Mouse (Mus musculus): Measurements from ENCODE around the gene 1700069L16Rik. TPM values are rescaled to one million over a fixed set of nuclear protein-coding genes. Genes with fewer than 3 reads are reported as not detected.

Gene 1700069L16Rik
- total RNA-seq, 1 experiment from 2014 or later = not detected

- no peak for DNase-seq
Measured at GRCm38 (mm10) chr5:113734376-113734775, 9.8 kb upstream of the 1700069L16Rik start.

DNA sequence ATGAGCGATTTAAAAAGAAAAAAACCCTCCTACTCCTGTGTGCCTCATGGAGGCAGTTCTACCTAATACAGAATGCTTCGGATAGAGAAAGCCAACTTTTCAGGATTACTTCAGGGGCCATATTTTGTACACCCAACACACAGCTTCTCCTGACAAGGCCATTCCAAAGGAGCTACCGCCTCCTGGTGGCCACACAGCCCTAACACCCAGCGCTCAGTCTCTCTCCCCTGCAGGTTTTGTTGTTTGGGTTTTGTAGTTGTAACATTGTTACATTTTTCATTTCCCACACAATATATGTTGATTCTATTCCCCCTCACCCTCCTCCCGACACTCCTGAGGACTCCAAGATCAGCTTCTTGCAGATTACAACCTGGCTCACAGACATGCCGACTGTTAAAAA, 7.6 kb upstream of the 1700069L16Rik start:
- DNase-seq = peak; percentile 78

GRCm38 (mm10) chr5:113731174-113731573, 6.6 kb upstream of the 1700069L16Rik start:
- no peak for DNase-seq

- DNase-seq = no peak
Measured at GRCm38 (mm10) chr5:113730641-113731121, 6.1 kb upstream of the 1700069L16Rik start.

DNA sequence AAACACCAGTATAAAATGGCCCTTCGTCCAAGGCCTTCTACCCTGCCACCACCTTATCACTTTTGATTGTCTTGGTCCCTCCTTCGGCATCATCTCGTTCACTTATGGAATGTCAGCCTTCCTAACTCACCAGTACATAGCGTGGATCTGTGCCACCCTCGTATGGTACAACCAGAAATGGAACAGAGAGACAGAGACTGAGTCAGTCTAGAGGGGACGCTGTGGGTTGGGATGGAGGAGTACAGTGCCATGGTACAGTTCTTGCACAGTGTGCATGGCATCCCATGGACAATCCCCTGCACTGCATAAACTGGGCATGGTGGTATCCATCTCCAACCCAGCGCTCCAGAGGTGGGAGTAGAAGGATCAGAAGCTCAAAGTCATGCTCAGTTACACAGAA, 4.1 kb upstream of the 1700069L16Rik start:
- DNase-seq = no peak

DNA sequence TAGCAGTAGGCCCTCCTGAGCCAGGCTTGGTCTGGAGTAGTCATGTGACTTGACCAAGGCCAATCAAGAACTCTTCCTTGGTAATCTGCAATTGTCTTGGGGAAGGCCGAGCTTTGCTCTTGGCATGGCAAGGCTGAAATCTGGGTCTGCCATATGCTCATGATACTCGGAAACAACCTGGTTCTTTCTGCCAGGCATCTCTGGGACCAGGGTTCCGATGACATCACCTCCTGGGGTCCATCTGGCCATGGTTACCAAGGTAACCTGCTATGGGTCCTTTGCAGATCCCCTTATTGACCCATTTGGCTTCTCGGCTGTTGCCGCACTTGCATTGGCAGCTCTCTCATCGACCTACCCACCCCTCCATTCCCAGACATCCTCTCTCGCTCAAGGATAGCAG, 3.4 kb upstream of the 1700069L16Rik start:
- no peak for DNase-seq

- no peak for DNase-seq
Measured at GRCm38 (mm10) chr5:113727238-113727637, 2.7 kb upstream of the 1700069L16Rik start.

DNA sequence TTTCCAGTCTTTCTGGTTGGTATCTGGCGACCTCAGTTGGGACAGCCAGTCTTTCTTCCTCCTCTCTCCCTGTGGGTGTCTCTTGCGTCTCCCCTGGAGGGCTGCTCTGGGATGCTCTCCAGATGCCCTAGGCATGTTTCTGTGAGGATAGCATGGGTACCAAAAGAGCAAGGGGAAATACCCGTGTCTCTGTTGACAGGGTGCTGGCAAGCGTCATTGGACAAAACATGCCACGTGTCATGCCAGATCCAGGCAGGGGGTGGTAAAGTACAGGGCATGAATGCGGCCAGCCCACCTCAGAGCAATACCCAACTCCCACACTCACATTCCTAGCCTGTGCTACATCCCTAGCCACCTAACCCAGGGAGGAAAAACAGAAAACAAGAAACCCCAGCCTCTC, 2.0 kb upstream of the 1700069L16Rik start:
- DNase-seq = no peak

GRCm38 (mm10) chr5:113725417-113725816, 845 bp upstream of the 1700069L16Rik start:
- no peak for DNase-seq

DNA sequence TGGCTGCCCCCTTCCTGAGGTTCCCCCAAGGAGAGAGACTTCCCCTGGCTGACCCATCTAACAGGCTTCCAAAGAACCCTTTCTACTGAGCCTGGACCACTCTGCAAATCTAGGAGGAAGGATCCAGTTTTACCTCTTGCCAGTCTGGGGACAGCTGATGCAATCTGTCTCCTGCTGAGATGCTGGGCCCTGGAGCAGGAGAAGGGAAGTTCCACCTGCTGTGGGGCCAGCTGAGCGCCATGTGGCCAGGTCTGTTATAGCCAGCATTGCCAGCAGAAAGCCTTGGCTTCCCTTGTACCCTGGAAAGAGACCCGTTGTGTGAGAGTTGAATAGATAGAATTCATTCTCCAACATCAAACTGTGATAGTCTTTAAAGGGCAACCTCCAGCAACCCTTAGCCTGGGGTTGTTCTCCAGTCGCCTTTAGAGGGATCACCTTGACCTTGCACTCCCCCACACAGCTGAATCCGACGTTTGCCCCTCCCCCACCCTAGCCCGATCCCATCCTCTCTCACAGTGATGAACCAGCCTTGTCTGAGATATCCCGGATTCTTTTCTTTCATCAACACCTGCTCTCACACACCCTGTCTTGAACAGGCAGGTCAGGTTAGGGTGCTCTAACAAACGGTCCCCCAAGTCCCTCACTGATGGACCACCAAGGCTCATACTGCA, 870 bp downstream of the 1700069L16Rik start:
- DNase-seq = no peak

- DNase-seq = no peak
Measured at GRCm38 (mm10) chr5:113722224-113723013, 2.2 kb downstream of the 1700069L16Rik start.

- no peak for DNase-seq
Measured at GRCm38 (mm10) chr5:113719221-113719661, 5.3 kb downstream of the 1700069L16Rik start.

DNA sequence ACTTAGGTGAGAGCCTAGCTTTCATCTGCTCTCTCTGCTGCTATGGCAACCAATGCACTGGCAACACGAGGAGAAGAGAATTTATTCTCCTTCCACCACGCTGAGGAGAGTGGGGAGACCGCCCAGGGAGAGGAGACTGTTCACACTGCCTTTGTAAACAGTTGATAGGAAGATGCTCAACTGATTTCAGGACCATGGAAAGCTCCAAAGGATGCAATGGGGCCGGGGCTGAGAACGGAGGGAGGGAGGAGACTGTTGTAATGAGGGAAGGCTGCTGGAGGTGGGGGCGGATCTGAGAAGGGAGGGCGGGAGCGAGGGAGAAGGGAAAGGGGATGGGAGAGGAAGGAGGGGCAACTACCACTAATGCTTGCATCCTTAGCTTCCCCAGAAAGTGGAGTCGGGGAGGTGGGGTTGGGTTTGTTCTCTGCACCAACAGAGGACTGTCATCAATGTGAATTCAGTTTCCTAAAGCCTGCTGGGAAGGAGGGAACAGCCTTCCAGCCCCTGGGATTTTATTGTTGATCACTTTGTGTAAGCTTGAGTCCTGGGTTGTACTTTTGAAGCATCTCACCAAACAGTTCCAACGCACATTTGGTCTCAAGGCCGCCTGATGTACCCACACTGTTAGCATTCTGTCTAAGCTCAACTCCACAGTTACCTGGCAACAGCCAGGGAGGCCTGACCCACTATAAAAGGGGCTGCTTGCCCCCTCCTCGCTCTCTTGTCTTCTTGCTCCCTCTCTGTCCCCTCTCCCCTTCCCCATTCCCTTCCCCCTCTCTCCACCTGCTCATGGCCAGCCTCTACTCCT, 7.8 kb downstream of the 1700069L16Rik start:
- DNase-seq = peak; percentile 56

DNA sequence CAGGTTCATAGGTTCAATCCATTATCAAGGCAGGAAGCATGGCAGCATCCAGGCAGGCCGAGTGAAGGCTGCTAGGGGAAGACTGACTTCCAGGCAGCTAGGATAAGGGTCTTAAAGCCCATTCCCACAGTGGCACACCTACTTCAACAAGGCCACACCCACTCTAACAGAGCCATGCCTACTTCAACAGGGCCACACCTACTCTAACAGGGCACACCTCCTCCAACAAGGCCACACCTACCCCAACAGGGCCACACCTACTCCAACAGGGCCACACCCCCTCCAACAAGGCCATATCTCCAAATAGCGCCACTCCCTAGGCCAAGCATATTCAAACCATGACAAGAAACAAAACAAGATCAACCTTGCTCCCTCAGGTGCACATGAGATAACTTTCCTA, 11.7 kb downstream of the 1700069L16Rik start:
- DNase-seq = no peak

GRCm38 (mm10) chr5:113703803-113704585, 20.6 kb downstream of the 1700069L16Rik start:
- no peak for DNase-seq

- DNase-seq = no peak
Measured at GRCm38 (mm10) chr5:113700388-113701023, 24.1 kb downstream of the 1700069L16Rik start.

DNA sequence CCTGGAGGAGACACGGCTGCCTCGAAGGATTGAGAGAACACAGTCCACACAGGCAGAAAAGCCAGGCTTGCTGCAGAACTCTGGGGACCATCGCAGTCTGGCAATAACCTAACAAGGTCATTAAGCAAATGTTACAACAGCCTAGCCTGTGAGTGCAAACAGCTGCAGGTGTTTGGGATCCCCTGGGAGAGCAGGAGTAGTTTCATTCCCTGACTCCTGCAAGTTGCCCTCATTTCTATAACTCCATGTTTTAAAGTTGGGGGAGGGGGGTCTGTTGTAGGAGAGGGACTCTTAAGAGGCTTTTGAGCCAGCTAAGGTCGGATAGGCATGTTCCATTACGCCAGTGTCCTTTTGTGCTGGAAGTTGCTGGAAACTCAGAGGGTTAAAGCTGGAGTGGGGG, 30.2 kb downstream of the 1700069L16Rik start:
- peak; percentile 18 for DNase-seq

GRCm38 (mm10) chr5:113694000-113694399, 30.6 kb downstream of the 1700069L16Rik start:
- DNase-seq = no peak

DNA sequence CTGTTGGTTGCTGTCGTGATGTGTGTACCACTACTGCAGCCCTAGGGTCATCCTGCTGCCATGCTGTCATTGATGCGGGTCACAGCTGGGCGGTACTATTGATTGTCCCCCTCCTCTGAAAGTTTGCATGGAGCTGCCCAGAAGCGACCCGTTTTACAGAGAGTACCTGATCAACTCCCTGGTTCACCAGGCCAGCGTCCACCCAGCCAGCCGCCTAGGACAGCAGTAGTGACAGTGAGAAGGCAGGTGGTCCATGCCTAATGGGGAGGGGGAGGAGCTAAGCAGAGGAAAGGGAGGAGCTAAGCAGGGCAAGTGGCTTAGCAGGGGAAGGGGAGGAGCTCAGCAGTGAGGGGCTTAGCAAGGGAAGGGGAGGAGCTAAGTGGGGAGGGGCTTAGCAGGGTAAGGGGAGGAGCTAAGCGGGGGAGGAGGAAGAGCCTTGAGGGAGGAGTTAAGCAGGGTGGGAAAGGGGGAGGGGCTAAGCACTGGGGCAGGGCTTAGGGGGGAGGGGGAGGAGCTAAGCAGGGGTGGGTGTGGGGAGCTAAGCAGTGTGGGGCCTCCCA, 31.3 kb downstream of the 1700069L16Rik start:
- DNase-seq = no peak

DNA sequence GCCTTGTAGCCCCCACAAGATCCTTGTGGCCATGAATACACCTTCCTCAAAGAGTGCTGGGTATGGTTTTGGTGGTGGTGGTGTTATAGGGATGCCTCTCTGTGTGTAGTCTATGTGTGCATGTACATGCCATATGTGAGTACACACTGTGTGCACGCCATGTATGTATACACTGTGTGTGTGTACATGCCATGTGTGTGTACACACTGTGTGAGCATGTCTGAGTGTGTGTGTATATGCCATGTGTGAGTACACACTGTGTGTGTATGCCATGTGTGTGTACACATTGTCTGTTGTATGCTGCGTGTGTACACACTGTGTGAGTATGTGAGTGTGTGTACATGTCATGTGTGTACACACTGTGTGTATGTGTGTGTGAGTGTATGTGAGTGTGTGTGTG, 33.7 kb downstream of the 1700069L16Rik start:
- no peak for DNase-seq

DNA sequence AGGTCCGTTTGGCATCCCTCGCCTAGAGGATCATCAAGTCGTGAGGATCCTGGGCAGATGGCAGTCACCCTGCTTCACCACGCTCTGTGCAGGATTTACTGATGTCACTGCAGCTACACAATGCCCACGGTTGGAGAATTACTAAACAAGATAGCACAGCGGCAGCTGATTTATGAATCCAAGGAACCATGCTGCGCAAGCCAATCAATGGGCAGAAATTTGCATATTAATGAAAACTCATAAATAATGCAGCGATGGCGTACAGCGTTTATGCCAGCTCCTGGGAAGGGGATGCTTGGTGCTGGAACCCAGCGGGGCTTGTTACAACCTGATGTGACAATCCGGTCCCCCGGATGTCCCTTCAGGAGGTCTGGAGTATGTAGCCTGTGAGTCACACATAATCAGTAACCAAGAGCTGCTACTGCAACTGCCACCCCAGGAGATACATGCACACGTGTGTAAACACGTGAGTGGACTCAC, 34.5 kb downstream of the 1700069L16Rik start:
- DNase-seq = no peak

All from adrenal gland, postnatal 14 days (tissue).